Mouse (Mus musculus) lung, embryonic 15.5 days (tissue): ENCODE measurements around the gene Pld4. TPM values are rescaled to one million over a fixed set of nuclear protein-coding genes. Genes with fewer than 3 reads are reported as not detected.
A peak's percentile ranks its signal among the peaks of the same experiment; 100 is the strongest.

Experiments
- ATAC-seq: fragments of 200-750 bp; cut with Nextera tagmentation; 2 replicates; pipeline ENCODE4 v1.8.0; 2017; ENCODE audit warnings: moderate number of reproducible peaks, borderline replicate concordance; ENCODE audit not compliant: low FRiP score, low TSS enrichment; ENCODE audit errors: extremely low read depth
- H3K27ac ChIP-seq: fragments of 300-500 bp; sonication (generic); 2 replicates; pipeline ENCODE4 v1.5.1; 2015; ENCODE audit warnings: moderate library complexity, mild to moderate bottlenecking, inconsistent platforms
- H3K27me3 ChIP-seq: fragments of 300-500 bp; sonication (generic); 2 replicates; pipeline ENCODE4 v1.6.1; 2015; ENCODE audit warnings: inconsistent platforms
- H3K36me3 ChIP-seq: fragments of 300-500 bp; sonication (generic); 2 replicates; pipeline ENCODE4 v1.6.1; 2015; ENCODE audit warnings: inconsistent platforms
- H3K4me1 ChIP-seq: fragments of 300-500 bp; sonication (generic); 2 replicates; pipeline ENCODE4 v1.6.1; 2015; ENCODE audit warnings: inconsistent platforms
- H3K4me2 ChIP-seq: fragments of 300-500 bp; sonication (generic); 2 replicates; pipeline ENCODE4 v1.6.1; 2015; ENCODE audit warnings: inconsistent platforms, mild to moderate bottlenecking, moderate library complexity
- H3K4me3 ChIP-seq: fragments of 300-500 bp; sonication (generic); 2 replicates; pipeline ENCODE4 v1.5.1; 2015; ENCODE audit warnings: mild to moderate bottlenecking, inconsistent platforms
- H3K9ac ChIP-seq: fragments of 300-500 bp; sonication (generic); 2 replicates; pipeline ENCODE4 v1.6.1; 2015; ENCODE audit warnings: inconsistent platforms
- H3K9me3 ChIP-seq: fragments of 300-500 bp; sonication (generic); 2 replicates; pipeline ENCODE4 v1.6.1; 2016; ENCODE audit warnings: inconsistent platforms
- WGBS: fragments of 180-500 bp; shearing (Covaris S2); methylation state at CpG from one replicate; pipeline ENCODE4 v1.1.7; 2015; 5-methylcytosine and 5-hydroxymethylcytosine counted together
- polyA plus RNA-seq: library from polyadenylated mRNA; unstranded; fragments of >200 nt; fragmentation: Nextera tagmentation; extraction: Ambion mirVana; gene quantifications from 2 replicates; pipeline ENCODE4 v1.2.1, GENCODE M21; 2015

The Pld4 gene
- polyA plus RNA-seq, 1 experiment from 2014 or later, result 17.9 TPM

DNA sequence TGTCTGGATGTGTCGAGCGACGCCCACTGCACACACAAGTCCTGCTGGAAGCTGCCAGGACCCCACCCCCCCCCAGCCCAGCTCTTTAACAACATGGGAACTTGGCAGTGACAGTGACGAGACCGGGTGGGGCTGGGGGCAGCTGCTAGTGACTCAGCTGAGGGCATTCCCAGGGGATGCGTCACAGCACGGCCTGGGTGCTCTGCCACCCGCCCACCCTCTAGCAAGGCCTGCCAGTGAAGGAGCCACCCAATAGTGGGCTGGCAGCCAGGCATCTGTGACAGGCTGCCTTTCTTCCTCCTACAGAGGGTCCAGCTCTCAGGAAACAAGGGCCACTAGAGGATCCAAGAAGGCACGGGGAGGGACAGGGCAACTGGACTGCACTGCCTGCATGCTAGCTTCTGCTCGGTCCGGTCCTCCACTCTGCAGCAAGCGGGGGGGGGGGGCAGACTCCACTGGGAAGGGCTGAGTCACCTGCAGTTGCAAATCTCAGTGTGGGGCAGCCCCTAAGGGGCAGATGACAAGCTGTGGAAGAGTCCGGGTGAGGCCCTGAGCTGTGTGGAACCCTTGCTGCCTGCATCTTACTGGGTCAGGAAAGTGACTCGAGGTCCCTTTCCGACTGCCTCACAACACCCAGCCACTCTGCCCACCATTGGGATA is 37.3 kb downstream of the Pld4 start:
- Histone ChIP-seq H3K9ac (no peak overlapping the region), H3K27ac (no peak overlapping the region), H3K9me3 (no peaks in the 10 kb centered on the region), H3K36me3 (no peaks in the 10 kb centered on the region), H3K27me3 (peaks cover 33% of the 10 kb centered on the region), H3K4me1 (peaks cover 80% of the 10 kb centered on the region), H3K4me2 (peak overlapping the region; percentile 19), H3K4me3 (no peak overlapping the region)
- WGBS, result 36% methylated on average over 15 of the region's 15 CpGs
- peak; percentile 27; the same call in 1 of the 2 replicates for ATAC-seq

DNA sequence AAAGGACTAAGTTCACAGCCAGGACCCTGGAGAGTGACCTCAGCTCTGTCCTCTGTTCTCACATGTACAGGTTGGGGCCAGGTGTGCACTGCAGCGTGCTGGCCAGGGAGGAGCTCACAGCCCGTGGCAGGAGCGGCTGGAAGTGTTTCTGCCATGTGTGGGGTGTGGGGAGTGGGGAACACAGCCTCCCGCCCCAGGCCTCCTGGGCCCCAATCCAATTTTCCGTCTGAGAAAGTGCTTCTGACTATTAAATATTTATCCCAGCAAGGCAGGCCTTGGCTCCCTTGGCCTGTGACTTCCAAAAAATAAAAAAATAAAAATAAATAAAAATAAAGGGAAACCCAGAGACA is 37.9 kb downstream of the Pld4 start:
- Histone ChIP-seq H3K4me1 (peaks cover 80% of the 10 kb centered on the region), H3K9ac (no peak overlapping the region), H3K9me3 (no peaks in the 10 kb centered on the region), H3K4me3 (no peak overlapping the region), H3K27ac (no peak overlapping the region), H3K27me3 (peaks cover 38% of the 10 kb centered on the region), H3K4me2 (peak overlapping the region; percentile 19; the same call in 1 of the 2 replicates), H3K36me3 (no peaks in the 10 kb centered on the region)
- ATAC-seq, result peak; percentile 19; the same call in 1 of the 2 replicates
- 17% methylated on average over 5 of the region's 5 CpGs for WGBS

DNA sequence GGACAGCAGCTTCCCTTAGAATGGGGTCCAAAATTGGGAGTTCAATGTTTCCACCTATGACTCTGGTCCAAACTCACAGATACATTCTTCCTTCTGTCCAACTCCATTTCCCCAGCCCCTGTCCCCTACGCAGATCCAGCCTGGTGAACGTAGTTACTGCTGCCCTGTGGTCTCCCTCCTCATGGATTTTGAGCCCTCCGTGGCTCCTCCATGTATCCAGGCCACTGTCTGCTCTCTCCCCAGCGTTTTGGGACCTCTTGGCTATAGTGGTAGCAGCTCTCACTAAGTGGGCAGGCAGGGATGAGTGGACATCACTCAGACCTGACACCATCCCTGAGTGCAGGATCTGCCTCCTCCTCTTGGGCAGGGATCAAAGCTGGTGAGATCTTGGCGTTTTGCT is 38.3 kb downstream of the Pld4 start:
- WGBS, result 56% methylated on average over 5 of the region's 5 CpGs
- Histone ChIP-seq H3K27me3 (peaks cover 42% of the 10 kb centered on the region), H3K36me3 (no peaks in the 10 kb centered on the region), H3K4me3 (no peak overlapping the region), H3K4me1 (peaks cover 78% of the 10 kb centered on the region), H3K27ac (no peak overlapping the region), H3K9me3 (no peaks in the 10 kb centered on the region), H3K9ac (no peak overlapping the region), H3K4me2 (no peak overlapping the region)
- ATAC-seq, result no peak

DNA sequence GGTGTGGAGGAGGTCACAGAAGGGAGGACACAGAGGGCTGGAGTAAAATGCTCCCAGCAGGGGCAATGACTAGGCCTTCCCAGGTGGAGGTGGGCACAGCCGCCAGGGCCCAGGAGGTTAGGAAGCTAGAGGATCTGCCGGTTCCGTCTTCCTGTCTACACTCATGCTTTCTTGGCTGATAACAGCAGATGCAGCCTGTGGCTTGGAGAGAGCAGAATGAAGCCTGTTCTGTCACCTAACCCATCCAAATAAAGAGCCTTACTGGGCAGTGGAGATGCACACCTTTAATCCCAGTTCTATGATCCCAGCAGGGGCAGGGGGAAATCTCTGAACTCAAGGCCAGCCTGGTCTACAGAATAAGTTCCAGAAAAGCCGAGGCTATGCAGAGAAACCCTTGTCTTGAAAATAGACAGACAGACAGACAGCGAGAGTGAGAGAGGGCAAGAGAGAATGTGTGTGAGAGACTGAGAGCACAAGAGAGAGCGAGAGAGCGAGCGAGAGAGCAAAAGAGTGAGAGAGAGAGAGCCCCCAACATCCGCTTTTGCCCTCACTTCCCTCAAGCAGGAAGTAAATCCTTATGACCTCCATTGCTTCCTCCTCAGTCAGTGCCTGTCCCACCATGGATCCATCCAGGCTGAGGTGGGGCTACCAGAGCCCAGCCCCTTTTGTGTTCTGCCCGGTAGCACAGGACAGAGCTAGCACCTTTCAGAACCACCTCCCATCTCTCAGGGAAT is 38.9 kb downstream of the Pld4 start:
- no peak for ATAC-seq
- Histone ChIP-seq H3K9ac (no peak overlapping the region), H3K4me3 (no peak overlapping the region), H3K27ac (no peak overlapping the region), H3K36me3 (no peaks in the 10 kb centered on the region), H3K4me1 (peaks cover 71% of the 10 kb centered on the region), H3K27me3 (peaks cover 49% of the 10 kb centered on the region), H3K4me2 (no peak overlapping the region), H3K9me3 (no peaks in the 10 kb centered on the region)
- WGBS, result 72% methylated on average over 10 of the region's 10 CpGs

DNA sequence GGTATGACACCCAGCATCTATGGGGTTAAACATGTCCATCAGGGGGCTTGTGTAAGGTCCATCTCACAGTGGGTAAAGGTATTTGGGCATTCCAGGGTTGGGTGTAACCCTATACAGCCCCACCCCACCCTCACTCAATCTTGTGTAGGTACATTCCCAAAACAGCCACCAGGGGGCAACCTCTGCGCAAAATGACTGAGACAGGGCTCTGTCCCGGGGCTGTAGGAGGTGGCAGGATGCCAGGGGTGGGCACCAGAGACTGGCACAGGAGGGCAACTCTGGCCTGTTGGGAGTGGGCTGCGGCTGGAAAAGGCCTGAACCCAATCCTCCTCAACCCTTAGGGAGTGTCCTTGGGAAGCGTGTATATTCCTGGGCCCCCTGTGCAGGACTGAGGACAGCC is 40.0 kb downstream of the Pld4 start:
- no peaks in the 10 kb centered on the region for H3K36me3 ChIP-seq
- H3K4me1 ChIP-seq, result peaks cover 61% of the 10 kb centered on the region
- no peak overlapping the region for H3K27ac ChIP-seq
- no peak overlapping the region for H3K4me2 ChIP-seq
- H3K9ac ChIP-seq, result no peak overlapping the region
- WGBS, result 6% methylated on average over 4 of the region's 4 CpGs
- peaks cover 55% of the 10 kb centered on the region for H3K27me3 ChIP-seq
- ATAC-seq, result no peak; the same call in 1 of the 2 replicates
- H3K9me3 ChIP-seq, result no peaks in the 10 kb centered on the region
- H3K4me3 ChIP-seq, result no peak overlapping the region

DNA sequence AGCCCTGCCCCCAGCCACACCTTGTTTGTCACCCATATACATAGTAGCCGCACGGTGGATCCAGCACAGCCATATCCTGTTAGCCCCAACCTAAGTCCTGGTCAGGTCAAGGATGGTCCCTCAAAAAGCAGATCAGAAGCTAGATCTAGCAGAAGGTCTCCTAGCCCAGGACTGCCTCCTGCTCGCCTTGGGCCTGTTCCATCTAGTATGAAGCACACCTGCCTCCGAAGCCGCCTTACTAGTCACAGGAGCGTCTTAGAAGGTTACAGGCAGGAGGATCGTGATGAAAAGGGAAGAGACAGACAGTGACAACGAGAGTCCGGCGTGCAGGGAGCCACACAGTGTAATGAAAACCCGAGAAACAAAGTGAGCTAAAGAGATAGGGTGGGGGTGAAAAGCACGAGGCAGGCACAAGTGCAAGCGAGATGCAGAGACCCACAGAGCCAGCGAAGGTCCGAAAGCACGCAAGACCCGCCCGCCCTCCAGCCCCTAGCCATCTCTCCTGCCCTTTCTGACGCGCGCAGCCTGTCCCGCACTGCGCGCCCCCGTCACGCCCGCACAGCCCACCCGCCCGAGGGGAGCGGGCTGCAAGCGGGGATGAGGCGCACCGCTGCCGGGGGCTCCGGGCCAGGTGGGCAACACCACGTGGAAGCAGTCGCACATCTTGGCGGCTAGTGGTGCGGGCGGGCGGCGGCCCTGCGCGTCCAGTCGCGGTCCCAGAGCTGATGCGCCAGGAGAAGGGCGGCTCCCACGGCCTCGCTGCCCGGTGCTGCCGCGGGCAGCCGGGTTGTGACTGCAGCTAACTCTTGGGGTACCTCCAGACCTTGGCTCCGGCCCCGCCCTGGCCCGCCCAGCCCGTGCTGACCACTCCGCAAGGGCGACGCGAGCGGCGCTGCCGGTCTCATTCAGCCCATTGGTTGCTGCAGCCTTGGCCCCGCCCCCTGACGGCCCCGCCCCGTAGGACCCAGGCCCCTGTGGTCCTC is 41.7 kb downstream of the Pld4 start, which contains the start of gene Ahnak2:
Gene Ahnak2 (minus strand): TSS at position 794 of the 983 bp plus-strand sequence.
- peak within 1 kb of the TSS; percentile 98 for H3K4me2 ChIP-seq
- H3K36me3 ChIP-seq, result no peaks in the 10 kb centered on the region
- H3K4me1 ChIP-seq, result peaks cover 48% of the 10 kb centered on the region
- no peaks in the 10 kb centered on the region for H3K9me3 ChIP-seq
- H3K27me3 ChIP-seq, result peaks cover 53% of the 10 kb centered on the region
- H3K27ac ChIP-seq, result no peak within 1 kb of the TSS
- 3% methylated on average over 64 of the region's 69 CpGs for WGBS
- ATAC-seq, result peak; percentile 29; the same call in 1 of the 2 replicates
- peak within 1 kb of the TSS; percentile 38 for H3K9ac ChIP-seq
- peak within 1 kb of the TSS; percentile 46 for H3K4me3 ChIP-seq

DNA sequence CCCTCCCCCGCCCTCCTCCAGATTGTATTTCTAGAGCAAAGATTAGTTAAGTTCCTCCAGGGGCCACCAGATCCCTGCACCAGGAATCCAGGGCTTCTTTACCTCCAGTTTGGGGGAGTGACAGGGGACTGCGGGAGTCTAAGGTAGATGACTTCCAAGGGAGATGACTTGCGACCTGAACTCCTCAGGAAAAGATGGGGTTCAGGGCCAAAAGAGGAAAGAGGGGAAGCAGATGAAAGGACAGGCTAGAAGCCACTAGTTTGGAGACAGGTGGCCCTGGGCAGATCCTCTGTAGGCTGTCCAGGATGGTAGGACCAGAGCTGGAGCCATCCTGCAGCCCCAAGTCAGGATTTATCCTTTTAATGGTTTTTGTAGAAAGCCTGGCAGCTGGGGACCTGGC is 42.5 kb downstream of the Pld4 start:
- Histone ChIP-seq H3K4me1 (peaks cover 40% of the 10 kb centered on the region), H3K36me3 (no peaks in the 10 kb centered on the region), H3K9ac (no peak overlapping the region), H3K27ac (no peak overlapping the region), H3K9me3 (no peaks in the 10 kb centered on the region), H3K27me3 (peaks cover 50% of the 10 kb centered on the region), H3K4me2 (peak overlapping the region; percentile 98; the same call in 1 of the 2 replicates), H3K4me3 (no peak overlapping the region)
- WGBS, result 15% methylated on average over 3 of the region's 3 CpGs
- ATAC-seq, result no peak

DNA sequence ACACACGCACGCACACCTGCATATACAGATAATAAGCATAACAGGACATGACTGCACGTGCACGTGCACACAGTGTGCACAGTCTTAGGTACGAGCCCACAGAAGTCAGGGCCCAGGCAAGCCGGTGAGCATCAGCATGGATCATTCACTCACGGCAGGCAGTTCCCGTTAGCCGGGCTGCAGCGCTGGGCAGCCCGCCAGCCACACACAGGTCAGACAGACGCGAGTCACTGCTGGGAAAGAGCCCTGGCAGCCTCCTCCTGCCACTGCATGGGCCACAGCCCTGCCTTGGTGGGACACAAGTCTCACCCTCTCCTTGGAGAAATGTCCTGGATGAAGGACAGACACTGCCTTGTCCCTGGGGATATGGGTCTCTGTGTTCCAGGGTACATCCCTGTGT is 43.6 kb downstream of the Pld4 start:
- no peak overlapping the region for H3K27ac ChIP-seq
- peaks cover 50% of the 10 kb centered on the region for H3K27me3 ChIP-seq
- no peaks in the 10 kb centered on the region for H3K36me3 ChIP-seq
- no peak overlapping the region for H3K4me2 ChIP-seq
- H3K4me1 ChIP-seq, result peaks cover 35% of the 10 kb centered on the region
- no peak overlapping the region for H3K4me3 ChIP-seq
- H3K9me3 ChIP-seq, result no peaks in the 10 kb centered on the region
- no peak overlapping the region for H3K9ac ChIP-seq
- WGBS, result 44% methylated on average over 13 of the region's 13 CpGs
- no peak for ATAC-seq

DNA sequence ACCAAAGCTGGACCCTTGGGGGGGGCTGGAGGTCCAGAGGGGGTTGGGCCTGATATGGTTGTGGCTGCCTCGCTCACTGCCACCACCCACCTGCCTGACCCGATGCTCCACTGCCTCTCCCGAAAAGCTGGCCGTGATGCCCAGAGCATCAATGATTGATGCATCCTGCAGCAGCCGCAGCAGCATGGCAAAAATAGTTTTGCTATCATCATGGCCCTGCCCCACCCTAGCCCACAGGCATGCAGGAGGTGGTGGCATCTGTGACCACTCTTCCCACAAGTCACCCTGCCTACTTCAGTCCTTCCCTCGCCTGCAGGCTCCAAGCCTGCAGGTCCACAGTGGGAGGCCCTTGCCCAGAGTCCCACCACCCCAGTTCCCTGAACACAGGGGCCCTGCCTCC is 45.6 kb downstream of the Pld4 start:
- H3K36me3 ChIP-seq, result no peaks in the 10 kb centered on the region
- 52% methylated on average over 6 of the region's 6 CpGs for WGBS
- H3K4me2 ChIP-seq, result no peak overlapping the region
- H3K9ac ChIP-seq, result no peak overlapping the region
- peaks cover 44% of the 10 kb centered on the region for H3K27me3 ChIP-seq
- H3K4me1 ChIP-seq, result peaks cover 32% of the 10 kb centered on the region
- ATAC-seq, result no peak
- no peak overlapping the region for H3K27ac ChIP-seq
- no peak overlapping the region for H3K4me3 ChIP-seq
- no peaks in the 10 kb centered on the region for H3K9me3 ChIP-seq

DNA sequence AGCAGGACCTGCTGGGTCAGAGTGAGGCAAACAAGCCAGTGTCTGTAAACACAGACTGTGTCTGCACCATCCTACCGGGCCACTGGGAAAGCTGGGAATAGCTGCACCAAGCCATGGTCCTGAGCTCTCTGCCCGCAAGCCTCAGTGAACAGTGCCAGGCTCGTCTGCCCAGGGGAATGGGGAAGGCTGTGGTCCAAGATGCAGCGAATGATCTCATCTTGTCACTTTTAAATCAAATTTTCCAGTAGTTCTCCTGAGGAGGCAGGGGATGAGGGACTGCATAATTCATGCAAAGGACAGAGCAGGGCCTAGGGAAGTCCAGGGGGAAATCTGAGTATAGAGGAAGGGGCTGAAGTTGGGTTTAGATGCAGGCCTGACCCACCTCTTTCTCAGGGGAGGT is 47.3 kb downstream of the Pld4 start:
- 82% methylated on average over 4 of the region's 4 CpGs for WGBS
- peaks cover 18% of the 10 kb centered on the region for H3K4me1 ChIP-seq
- H3K4me3 ChIP-seq, result no peak overlapping the region
- no peaks in the 10 kb centered on the region for H3K9me3 ChIP-seq
- H3K36me3 ChIP-seq, result no peaks in the 10 kb centered on the region
- no peak overlapping the region for H3K27ac ChIP-seq
- no peak overlapping the region for H3K4me2 ChIP-seq
- peaks cover 28% of the 10 kb centered on the region for H3K27me3 ChIP-seq
- H3K9ac ChIP-seq, result no peak overlapping the region
- ATAC-seq, result no peak

DNA sequence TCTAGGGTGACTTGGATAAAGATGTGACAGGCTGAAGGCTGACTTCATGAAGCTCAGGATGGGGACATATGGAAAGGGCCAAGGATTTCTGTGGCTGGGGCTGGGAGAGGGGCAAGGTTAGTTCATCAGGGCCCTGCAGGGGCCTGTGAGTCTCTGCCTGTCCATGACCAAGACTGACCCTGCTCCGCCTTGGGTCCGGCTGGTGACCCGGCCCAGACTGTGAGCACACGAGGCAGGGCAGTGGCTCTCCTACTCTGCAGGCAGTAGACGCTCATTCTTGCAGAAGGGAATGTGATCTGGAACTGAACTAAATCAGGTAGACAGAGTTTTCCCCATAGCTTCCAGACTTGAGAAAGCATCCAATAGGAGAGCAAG is 47.7 kb downstream of the Pld4 start:
- H3K36me3 ChIP-seq, result no peaks in the 10 kb centered on the region
- H3K4me2 ChIP-seq, result peak overlapping the region; percentile 99
- WGBS, result 58% methylated on average over 5 of the region's 5 CpGs
- ATAC-seq, result peak; percentile 4; the same call in 1 of the 2 replicates
- peak overlapping the region; percentile 70 for H3K4me3 ChIP-seq
- no peak overlapping the region for H3K27ac ChIP-seq
- peaks cover 24% of the 10 kb centered on the region for H3K27me3 ChIP-seq
- H3K9me3 ChIP-seq, result no peaks in the 10 kb centered on the region
- H3K4me1 ChIP-seq, result peaks cover 18% of the 10 kb centered on the region
- H3K9ac ChIP-seq, result peak overlapping the region; percentile 28; the same call in 1 of the 2 replicates
